Mouse (Mus musculus) CD4-positive helper T cell, adult 2 months (primary cell): ENCODE data around the gene Zfp719.

Experiments used
- DNase-seq: peaks from one replicate; pipeline ENCODE4 v3.0.0-alpha.2; 2012; ENCODE audit warnings: low read depth, missing footprints, low spot score

Zfp719 gene

GRCm38 (mm10) chr7:43607743-43608287 is 28.4 kb downstream of the Zfp719 start:
- DNase-seq = no peak

- no peak for DNase-seq
These were observed 29.0 kb downstream of the Zfp719 start for GRCm38 (mm10) chr7:43608316-43608824.

- DNase-seq = no peak
These were observed 34.6 kb downstream of the Zfp719 start for GRCm38 (mm10) chr7:43613816-43614551.

GRCm38 (mm10) chr7:43622927-43623326 is 43.5 kb downstream of the Zfp719 start:
- DNase-seq = no peak

GRCm38 (mm10) chr7:43623819-43624218 is 44.4 kb downstream of the Zfp719 start:
- DNase-seq = no peak

GRCm38 (mm10) chr7:43625065-43625464 is 45.7 kb downstream of the Zfp719 start:
- DNase-seq = no peak

- no peak for DNase-seq
These were observed 46.5 kb downstream of the Zfp719 start for GRCm38 (mm10) chr7:43625794-43626422.

- DNase-seq = no peak
These were observed 54.5 kb downstream of the Zfp719 start for GRCm38 (mm10) chr7:43633940-43634339.

- DNase-seq = no peak
These were observed 55.1 kb downstream of the Zfp719 start, which contains the start of gene Ceacam18 for GRCm38 (mm10) chr7:43634500-43634899. TSS of gene Ceacam18 (plus strand) at chr7:43634707.

GRCm38 (mm10) chr7:43636194-43636593 is 56.8 kb downstream of the Zfp719 start:
- no peak for DNase-seq

GRCm38 (mm10) chr7:43637118-43637517 is 57.7 kb downstream of the Zfp719 start:
- no peak for DNase-seq

- DNase-seq = no peak
These were observed 63.2 kb downstream of the Zfp719 start for GRCm38 (mm10) chr7:43642587-43642986.
